Mouse (Mus musculus): ENCODE data around the gene Tbc1d19. TPM values are rescaled to one million over a fixed set of nuclear protein-coding genes. Genes with fewer than 3 reads are reported as not detected.
A peak's percentile ranks its signal among the peaks of the same experiment; 100 is the strongest.

The Tbc1d19 gene
- total RNA-seq, 2 experiments from 2014 or later: 18.1 to 18.2 TPM

DNA sequence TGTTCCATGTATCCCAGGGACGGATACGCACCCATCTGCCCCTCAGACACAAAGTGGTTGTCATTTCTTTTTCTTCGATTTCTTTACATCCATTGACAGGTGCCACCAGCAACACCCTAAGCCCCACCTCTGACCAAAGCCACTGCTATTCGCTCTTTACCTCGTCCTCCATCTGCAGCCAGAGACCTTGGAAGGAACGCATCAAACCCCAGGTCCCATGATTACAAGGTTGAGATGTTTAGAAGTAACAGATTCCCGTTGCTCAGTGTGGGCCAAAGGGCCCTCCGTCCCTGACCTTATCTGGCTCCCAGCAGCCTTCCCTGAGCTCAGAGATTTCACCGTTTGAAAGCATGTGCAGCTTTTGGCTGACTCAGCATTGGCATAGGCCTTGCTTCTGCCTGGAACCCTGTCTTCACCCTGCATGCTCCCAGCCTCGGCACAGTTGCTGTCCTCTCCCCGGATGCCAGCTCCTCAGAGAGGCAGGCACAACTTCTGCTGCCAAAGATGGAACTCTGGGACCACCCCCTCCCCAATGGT lies 134.0 kb downstream of the Tbc1d19 start:
- intact Hi-C loops (cut with DNase I): no loop called here
- no peak for DNase-seq

DNA sequence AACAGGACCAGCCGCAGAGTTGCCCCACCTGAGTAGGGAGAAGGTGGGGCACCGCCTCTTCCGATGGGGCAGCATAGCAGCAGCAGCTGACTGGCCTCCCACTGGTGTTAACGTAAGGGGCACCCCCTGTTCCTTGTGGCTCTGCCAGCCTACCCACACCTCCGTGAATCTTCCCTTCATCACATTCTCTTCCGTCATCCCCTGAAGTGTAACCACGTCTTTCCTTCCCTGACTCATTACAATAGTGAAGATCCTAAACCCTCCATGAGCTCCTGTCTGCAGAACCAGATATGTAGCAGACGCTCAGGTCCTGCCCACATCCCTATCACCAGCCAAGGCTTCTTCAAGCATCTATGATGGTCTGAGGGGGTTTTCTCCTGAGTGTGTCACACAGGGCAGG lies 137.3 kb downstream of the Tbc1d19 start:
- intact Hi-C loops (cut with DNase I): loop anchor here (5.0 kb wide), 2 partner anchors 51 to 74 kb away; partner anchors contain the start of gene Stim2
- DNase-seq: no peak

DNA sequence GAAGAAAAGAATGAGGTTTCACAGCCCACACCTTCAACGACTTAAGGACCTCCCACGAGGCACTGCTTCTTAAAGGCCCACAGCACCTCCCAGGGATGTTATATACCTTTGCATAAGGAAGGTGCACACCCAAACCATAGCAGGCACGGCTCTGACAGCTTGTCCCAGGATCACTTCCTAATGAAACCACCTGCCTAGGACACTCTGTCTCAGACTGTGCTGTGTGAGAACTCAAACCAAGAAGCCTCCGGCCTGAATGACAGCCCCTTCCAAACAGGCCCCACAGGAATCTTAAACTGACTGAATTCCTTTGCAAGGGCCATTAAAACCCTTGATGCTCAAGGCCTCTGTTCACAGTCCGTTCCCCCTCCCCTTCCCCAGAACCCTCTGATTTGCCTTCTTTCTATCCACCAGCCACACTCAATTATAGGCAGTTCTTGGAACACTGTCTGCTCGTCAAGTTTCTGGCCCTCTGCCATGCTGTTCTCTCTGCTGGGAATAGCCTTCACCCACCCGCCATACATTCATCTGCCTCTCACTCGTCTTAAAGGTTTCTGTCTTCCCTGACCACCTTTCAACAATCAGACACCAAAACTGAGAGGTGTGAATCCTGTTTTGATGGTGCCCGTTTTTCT lies 138.3 kb downstream of the Tbc1d19 start:
- DNase-seq: peak; percentile 43 to 45
- intact Hi-C loops (cut with DNase I): loop anchor here (2.0 to 5.0 kb wide), 3 partner anchors 17 to 75 kb away; partner anchors contain the start of gene Stim2

DNA sequence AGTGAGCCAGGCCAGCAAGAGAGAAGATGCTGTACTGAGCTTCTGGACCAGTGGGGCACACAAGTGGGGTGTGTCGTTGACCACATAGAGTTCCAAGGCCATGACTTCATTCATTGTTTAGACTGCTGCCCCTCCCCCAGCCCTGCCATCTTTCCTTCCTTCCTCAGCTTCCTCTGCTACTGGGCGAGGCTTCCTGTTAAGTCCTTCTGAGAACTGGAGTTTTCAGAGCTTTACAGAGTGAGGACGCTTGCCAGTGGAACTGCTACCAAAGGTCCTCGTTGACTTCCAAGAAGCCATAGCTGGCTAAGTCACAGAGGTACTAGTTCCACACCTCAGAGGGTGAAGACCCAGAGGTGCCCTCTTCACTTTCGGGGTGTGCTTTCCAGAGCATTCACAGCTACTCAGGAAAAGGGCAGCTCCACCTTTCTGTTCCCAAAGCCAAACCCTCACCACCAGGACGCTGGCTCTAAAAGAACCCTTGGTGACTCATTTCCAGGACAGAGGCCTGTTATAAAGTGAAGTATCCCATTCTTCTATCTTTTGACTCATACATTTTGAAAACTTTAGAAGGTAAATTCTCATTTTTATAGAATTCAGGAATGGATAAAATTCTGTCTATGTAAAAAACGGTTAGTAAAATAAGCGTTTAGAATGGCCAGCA lies 139.3 kb downstream of the Tbc1d19 start:
- intact Hi-C loops (cut with DNase I): loop anchor here (2.0 to 5.0 kb wide), 3 partner anchors 18 to 76 kb away; partner anchors contain the start of gene Stim2
- peak; percentile 63 to 68 for DNase-seq

DNA sequence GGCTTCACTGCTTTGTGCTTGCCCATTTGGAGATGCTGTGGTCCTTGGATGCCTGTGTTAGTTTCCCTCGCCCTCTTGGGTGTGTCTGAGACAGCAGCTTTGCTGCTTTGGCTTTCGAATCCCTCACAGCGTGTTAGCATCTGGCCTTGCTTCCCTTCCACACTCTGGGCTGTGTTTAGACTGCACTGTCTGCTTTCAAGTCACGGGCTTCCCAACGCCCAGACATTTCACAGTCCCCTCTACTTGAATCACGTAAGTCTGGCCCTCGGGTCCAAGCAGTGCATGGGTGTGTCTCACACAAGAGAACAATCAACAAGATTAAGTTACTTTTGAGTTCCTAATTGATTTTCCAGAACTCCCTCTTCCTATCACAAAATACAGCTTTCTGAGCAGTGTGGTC lies 140.8 kb downstream of the Tbc1d19 start:
- intact Hi-C loops (cut with DNase I): no loop called here
- DNase-seq: peak; percentile 38 to 52

DNA sequence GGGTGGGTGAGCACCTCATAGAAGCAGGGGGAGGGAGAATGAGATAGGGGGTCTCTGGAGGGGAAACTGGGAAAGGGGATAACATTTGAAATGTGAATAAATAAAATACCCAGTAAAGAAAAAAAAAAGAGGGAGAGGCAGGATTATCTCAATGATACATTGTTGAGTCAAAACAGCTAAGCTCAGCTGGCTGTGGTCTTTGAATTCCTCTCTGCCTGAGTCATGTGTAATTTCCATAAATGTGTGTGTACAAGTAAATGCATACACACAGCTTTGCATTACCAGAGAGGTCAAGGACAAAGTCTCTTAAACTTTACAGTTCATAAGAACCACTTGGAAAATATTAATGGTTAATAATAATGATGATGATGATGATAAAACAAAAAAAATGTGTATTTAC lies 143.8 kb downstream of the Tbc1d19 start:
- no peak for DNase-seq
- intact Hi-C loops (cut with DNase I): no loop called here

Other genes starting within 250 kb of the Tbc1d19 start
- gene Cckar, start 101.9 kb upstream of the Tbc1d19 start, total RNA-seq (2021): under 1 TPM in 1 of 2 experiments, not detected in 1; 0.22 TPM
- gene Stim2, start 188.9 kb downstream of the Tbc1d19 start, total RNA-seq (2021): 10 to 100 TPM; 19.9 to 23.5 TPM

Data from heart, postnatal 14 days (tissue).